Mouse (Mus musculus): ENCODE measurements around the gene Exoc6b.
"Not testable (repeated sequence)": the region's sequence is repeated elsewhere in the genome, so short reads cannot be mapped to it uniquely, and the experiment has no call there.

Exoc6b gene

GRCm38 (mm10) chr6:84631588-84631987, 437.7 kb downstream of the Exoc6b start:
- in situ Hi-C loops (cut with MboI, MseI), result no loop called here

DNA sequence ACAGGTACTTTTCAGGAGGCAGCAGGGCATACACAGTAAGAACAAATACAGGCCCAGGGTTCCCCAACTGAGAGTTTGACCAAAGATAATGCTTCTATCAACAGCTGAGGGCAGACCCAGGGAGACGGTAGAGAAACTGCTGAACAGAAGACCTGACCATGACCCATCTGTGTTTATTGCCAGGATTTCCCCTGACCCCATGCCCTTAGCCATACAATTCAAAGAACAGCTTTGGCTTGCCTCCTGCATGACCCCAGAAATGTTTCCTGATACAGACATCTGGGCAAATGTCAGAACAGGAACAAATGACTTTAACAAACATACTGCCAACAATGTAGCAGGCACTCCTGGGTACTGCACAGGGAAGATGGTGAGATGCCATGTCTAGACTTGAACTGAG, 439.0 kb downstream of the Exoc6b start:
- in situ Hi-C loops (cut with MboI, MseI), result no loop called here

DNA sequence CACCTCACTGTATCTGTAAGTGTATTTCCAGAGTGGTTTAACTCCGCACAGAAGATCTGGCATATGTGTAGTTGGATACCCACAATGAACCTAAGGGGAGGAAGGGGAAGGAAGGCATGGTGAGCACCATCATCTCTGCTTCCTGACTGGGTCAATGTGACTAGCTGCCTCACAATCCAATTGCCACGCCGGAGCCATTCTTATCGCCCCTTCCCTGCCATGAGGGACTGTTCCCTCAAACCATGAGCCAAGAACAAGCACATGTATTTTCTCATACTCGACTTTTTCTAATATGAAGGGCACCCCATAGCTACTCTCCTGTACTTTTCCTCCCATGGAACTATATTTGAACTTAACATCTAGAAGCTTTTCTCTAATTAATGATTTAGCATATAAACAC, 440.5 kb downstream of the Exoc6b start:
- in situ Hi-C loops (cut with MboI, MseI), result no loop called here

DNA sequence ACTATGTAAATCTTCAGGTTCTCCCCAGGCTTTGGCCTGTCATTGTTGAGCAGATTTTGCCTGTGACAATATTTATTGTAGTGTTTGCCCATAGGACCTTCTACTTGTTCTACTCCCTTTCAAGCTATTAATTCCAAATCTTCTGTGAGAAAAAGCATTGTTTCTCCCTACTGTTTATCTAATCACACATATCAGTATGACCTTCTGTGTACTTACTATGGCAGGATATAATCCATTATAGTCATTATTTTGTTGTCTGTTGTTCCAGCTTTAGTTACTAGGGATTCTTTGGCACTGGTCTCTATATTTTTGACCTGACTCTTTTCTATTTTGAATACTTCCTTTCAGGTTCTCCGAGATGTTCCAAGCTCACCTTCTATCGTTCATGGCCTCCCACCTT, 442.9 kb downstream of the Exoc6b start:
- in situ Hi-C loops (cut with MboI, MseI), result no loop called here

- in situ Hi-C loops (cut with MboI, MseI), result no loop called here
Observed at GRCm38 (mm10) chr6:84619166-84619565, 450.1 kb downstream of the Exoc6b start.

- in situ Hi-C loops (cut with MboI, MseI), result no loop called here
Observed at GRCm38 (mm10) chr6:84617051-84617450, 452.3 kb downstream of the Exoc6b start.

GRCm38 (mm10) chr6:84616586-84616985, 452.7 kb downstream of the Exoc6b start:
- in situ Hi-C loops (cut with MboI, MseI), result no loop called here

DNA sequence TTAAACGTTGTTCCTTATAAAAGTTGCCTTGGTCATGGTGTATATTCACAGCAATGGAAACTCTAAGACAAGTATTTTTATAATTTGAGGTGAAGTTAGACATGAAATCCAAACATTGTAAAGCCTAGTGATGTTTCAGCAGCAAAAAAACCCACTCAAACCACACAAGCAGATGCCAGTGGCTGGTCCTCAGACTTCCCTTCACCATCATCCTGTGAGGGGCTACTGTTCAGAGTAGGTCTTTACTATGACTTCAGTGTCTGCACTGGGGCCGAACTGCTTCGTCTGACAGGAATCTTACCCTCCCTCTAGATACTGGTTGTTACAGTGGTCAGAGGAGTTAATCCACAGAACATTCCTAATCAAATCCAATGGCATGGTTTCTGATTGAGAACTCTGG, 455.8 kb downstream of the Exoc6b start:
- in situ Hi-C loops (cut with MboI, MseI), result no loop called here

GRCm38 (mm10) chr6:84601136-84601889, 468.0 kb downstream of the Exoc6b start:
- in situ Hi-C loops (cut with MboI, MseI), result no loop called here

DNA sequence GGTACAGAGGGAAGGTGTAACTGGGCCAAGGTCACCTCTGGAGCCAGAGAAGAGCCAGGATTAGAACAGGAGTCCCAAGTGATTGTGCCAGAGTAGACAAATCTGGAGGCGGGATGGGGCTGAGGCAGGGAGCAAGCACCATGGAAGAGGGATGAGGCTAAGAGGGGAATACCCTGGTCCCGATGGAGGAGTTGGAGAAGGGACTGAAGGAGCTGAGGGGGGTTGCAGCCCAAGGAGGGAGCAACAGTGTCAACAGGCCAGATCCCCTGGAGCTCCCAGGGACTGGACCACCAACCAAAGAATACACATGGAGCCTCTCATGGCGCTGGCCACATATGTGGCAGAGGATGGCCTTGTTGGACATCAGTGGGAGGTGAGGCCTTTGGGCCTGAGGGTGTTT, 470.0 kb downstream of the Exoc6b start:
- in situ Hi-C loops (cut with MboI, MseI), result not testable (repeated sequence)

- in situ Hi-C loops (cut with MboI, MseI), result no loop called here
Observed at GRCm38 (mm10) chr6:84598725-84599124, 470.6 kb downstream of the Exoc6b start.

- in situ Hi-C loops (cut with MboI, MseI), result no loop called here
Observed at GRCm38 (mm10) chr6:84594626-84595025, 474.7 kb downstream of the Exoc6b start.

- in situ Hi-C loops (cut with MboI, MseI), result no loop called here
Observed at GRCm38 (mm10) chr6:84593693-84594092, 475.6 kb downstream of the Exoc6b start, which contains the start of gene Cyp26b1. TSS of gene Cyp26b1 (minus strand) at chr6:84593908.

DNA sequence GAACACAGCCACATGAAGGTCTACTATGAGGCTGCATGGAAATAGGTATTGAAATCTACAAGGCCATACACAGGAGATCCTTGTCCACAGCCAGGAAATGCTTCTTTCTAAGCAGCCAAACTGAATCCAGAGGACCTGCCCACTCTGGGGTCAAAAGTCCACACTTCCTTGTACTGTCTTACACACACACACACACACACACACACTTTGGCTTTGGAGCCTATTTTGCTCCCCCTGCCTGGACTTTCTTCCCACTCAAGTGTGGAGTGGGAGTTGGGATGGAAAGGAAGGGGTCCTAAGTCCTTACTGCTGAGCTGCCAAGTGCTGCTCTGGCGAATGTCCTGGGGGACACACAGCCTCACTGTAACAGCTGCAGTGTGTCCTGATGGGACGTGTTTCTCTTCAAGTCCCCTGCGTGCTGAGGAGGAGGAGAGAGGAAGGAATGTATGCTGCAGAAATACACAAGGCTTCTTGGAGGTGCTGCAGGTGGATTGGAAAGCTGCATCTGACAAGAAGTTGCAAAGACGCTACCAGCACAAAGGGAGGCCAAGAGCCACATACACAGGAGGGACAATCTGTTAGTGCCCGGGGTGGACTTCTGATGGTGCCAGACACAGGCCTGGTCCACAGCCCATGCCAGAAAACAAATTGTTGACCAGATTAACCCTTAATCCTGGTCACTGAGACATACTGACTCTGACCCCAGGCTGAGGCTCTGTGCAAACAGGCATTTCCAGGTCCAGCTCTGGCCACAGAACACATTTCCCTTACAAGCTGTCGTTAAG, 478.2 kb downstream of the Exoc6b start:
- in situ Hi-C loops (cut with MboI, MseI), result no loop called here

DNA sequence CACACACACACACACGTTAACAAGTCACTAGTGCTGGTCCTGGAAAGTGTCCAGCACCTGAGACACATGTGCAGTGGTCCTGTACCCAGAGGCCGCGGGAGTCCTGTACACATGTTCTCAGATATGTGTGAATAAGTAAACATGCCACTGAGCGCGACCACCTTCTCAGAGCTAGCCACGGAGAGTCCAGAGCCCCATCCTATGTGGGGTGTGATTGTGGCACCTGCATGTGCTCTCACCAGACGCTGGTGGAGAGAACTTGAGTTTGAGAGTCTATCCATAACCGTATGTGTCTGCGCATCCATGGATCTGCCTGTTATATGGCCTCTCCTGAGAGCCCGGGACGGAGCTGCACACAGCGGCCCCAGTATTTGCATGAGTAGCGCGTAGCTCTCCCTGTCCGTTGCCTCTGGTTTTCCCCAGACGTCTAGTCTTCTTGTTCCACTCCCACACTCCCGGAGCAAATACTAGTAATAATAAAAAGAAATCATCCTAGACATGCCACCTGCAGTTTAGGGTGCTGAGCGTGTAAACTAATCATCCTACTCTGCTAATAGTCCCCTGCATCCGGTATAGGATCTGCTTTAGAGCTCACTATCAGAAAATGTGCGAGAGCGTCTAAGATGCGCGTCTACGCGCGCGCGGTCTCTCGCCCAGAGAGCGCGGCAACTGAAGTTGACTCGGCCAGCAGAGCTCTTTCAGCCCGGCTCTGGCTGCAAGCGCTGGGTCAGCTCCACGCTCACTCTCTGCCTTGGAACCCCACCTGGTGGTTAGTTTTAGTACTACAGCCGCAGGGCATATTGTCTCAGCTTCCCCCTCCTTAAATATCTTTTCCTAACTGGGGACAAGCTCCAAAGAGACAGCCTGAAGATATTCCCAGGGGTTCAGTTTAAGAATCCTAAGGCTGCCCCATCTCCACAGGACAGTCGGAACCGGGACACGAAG, 479.3 kb downstream of the Exoc6b start:
- in situ Hi-C loops (cut with MboI, MseI), result loop anchor here (10.0 kb wide), 1 partner anchor 885 kb away; no protein-coding TSS in a partner anchor

- in situ Hi-C loops (cut with MboI, MseI), result loop anchor here (10.0 kb wide), 1 partner anchor 884 kb away; no protein-coding TSS in a partner anchor
Observed at GRCm38 (mm10) chr6:84588895-84589652, 480.2 kb downstream of the Exoc6b start.

DNA sequence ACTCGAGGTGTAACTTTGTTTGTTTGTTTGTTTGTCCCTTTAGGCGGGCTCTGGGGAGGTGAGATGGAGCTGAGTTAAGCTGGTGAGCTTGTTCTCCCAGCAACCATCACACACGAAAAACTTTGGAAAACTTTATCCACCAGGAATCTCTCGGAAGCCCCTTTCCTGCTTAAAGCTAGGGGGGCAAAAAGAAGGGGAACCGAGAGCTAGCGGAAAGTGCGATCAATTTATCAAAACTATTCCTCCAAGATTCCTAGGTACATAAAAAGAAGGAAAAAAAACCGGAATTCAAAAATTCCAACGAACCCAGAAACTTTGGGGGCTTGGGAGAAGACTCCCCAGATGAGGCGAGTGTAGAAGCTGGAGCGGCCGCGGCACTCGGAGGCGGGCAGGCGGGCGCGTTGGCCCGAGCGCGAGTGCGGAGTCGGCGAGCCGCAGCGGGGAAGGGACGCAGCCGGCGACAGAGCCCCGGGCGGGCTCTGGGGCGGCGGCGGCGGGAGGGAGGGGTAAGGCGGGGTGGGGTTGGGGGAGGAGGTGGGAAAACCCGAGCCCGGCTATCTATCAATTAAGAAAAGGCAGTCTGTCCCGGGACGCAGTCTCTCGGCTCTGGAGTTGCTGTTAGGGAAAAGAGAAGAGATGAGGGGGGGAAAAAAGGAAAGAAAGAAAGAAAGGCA, 481.0 kb downstream of the Exoc6b start:
- in situ Hi-C loops (cut with MboI, MseI), result loop anchor here (10.0 kb wide), 1 partner anchor 884 kb away; no protein-coding TSS in a partner anchor

- in situ Hi-C loops (cut with MboI, MseI), result loop anchor here (10.0 kb wide), 1 partner anchor 883 kb away; no protein-coding TSS in a partner anchor
Observed at GRCm38 (mm10) chr6:84587471-84588101, 481.7 kb downstream of the Exoc6b start.

- in situ Hi-C loops (cut with MboI, MseI), result loop anchor here (10.0 kb wide), 1 partner anchor 882 kb away; no protein-coding TSS in a partner anchor
Observed at GRCm38 (mm10) chr6:84586551-84587200, 482.6 kb downstream of the Exoc6b start.

All from regulatory T cell (primary cell).